Mouse (Mus musculus) ES-E14 (cell line): Measurements from ENCODE around the gene Nr2f1. TPM values are rescaled to one million over a fixed set of nuclear protein-coding genes. Genes with fewer than 3 reads are reported as not detected.

Experiments used
- DNase-seq: peaks from one replicate; pipeline ENCODE4 v3.0.0-alpha.2; 2013; ENCODE audit warnings: low read depth, low spot score
- H3K27ac ChIP-seq: 2 replicates; pipeline ENCODE4 v1.5.1; 2012; ENCODE audit warnings: low read depth, mild to moderate bottlenecking, low read length, moderate library complexity, mixed read lengths; ENCODE audit not compliant: poor library complexity, insufficient read depth, severe bottlenecking
- H3K36me3 ChIP-seq: 2 replicates; pipeline ENCODE4 v1.6.1; 2012; ENCODE audit warnings: mild to moderate bottlenecking, low read length, moderate library complexity, mixed read lengths; ENCODE audit not compliant: control insufficient read depth, poor library complexity, insufficient read depth, severe bottlenecking
- H3K4me1 ChIP-seq, 2 experiments: fragments of 150-350 bp in 1 of 2; sonication (generic) in 1 of 2; 2 replicates each; pipeline ENCODE4 v1.6.1; 2012; ENCODE audit warnings: low read length in 2 of 2, mild to moderate bottlenecking in 1 of 2, mixed read lengths in 1 of 2; ENCODE audit not compliant: control insufficient read depth in 2 of 2, insufficient read depth in 2 of 2, poor library complexity in 1 of 2
- H3K4me3 ChIP-seq, 2 experiments: fragments of 150-350 bp in 1 of 2; sonication (generic) in 1 of 2; 2 replicates each; pipeline ENCODE4 v1.5.1; 2012; ENCODE audit warnings: low read length in 2 of 2, low read depth in 1 of 2, mild to moderate bottlenecking in 1 of 2, mixed read lengths in 1 of 2; ENCODE audit not compliant: insufficient read depth in 1 of 2, poor library complexity in 1 of 2, severe bottlenecking in 1 of 2
- H3K9ac ChIP-seq: 2 replicates; pipeline ENCODE4 v1.6.1; 2012; ENCODE audit warnings: low read depth, mild to moderate bottlenecking, low read length, mixed read lengths; ENCODE audit not compliant: poor library complexity, insufficient read depth, severe bottlenecking
- H3K9me3 ChIP-seq: fragments of 150-350 bp; sonication (generic); 2 replicates; pipeline ENCODE4 v1.6.1; 2012; ENCODE audit warnings: low read depth, mild to moderate bottlenecking, low read length; ENCODE audit not compliant: control insufficient read depth, insufficient read depth
- CHD2 ChIP-seq: IDR thresholded peaks from 2 replicates; pipeline ENCODE4 v1.6.1; 2014; ENCODE audit warnings: mild to moderate bottlenecking, low read depth, low read length, inconsistent platforms
- HCFC1 ChIP-seq: IDR thresholded peaks from 2 replicates; pipeline ENCODE4 v1.6.1; 2012; ENCODE audit warnings: low read length, inconsistent platforms, borderline replicate concordance; ENCODE audit not compliant: insufficient read depth
- MAFK ChIP-seq: IDR thresholded peaks from 2 replicates; pipeline ENCODE4 v1.6.1; 2014; ENCODE audit warnings: mild to moderate bottlenecking, low read depth, low read length, inconsistent platforms; ENCODE audit not compliant: insufficient read depth
- ZC3H11A ChIP-seq: IDR thresholded peaks from 2 replicates; pipeline ENCODE4 v1.6.1; 2012; ENCODE audit warnings: low read depth, mild to moderate bottlenecking, inconsistent platforms, low read length, borderline replicate concordance
- ZNF384 ChIP-seq: IDR thresholded peaks from 2 replicates; pipeline ENCODE4 v1.6.1; 2012; ENCODE audit warnings: low read depth, low read length, inconsistent platforms
- in situ Hi-C, 2 experiments: fragments of 600-800 bp; cut with MboI; formaldehyde crosslinking; loops; one replicate each; pipeline ENCODE4 v1.15.1; 2025; ENCODE audit warnings: low sequenced_read_pairs in 2 of 2, inconsistent platforms in 1 of 2; ENCODE audit not compliant: unreplicated experiment in 2 of 2
- total RNA-seq: library from RNA; depleted of rRNA; stranded (reverse); fragments of 300-350 nt; gene quantifications from 2 replicates; pipeline ENCODE4 v1.2.3, GENCODE M21; 2012

The Nr2f1 gene
- total RNA-seq, 1 experiment: 1.9 TPM

DNA sequence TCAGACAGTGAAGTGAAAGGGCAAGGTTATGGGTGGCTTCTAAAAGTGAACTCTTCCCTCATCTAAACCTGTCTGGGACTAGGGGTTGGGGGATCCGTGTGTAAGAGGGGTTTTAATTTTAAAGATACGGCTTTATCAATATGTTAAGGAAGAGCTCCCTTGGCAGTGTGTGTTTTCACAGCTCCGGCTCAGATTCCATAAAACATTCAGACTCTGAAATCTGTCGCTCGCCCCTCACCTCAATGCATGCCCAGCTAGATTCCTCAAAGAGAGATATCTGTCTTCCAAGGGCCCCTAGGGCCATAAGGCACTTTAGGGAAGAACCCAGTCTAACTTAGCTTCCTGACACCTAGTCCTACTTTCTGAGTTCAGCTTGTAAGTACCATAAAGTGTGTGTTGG is 11.7 kb downstream of the Nr2f1 start:
- H3K9ac ChIP-seq: no peak overlapping the region
- H3K36me3 ChIP-seq: no peaks in the 10 kb centered on the region
- H3K27ac ChIP-seq: no peak overlapping the region

DNA sequence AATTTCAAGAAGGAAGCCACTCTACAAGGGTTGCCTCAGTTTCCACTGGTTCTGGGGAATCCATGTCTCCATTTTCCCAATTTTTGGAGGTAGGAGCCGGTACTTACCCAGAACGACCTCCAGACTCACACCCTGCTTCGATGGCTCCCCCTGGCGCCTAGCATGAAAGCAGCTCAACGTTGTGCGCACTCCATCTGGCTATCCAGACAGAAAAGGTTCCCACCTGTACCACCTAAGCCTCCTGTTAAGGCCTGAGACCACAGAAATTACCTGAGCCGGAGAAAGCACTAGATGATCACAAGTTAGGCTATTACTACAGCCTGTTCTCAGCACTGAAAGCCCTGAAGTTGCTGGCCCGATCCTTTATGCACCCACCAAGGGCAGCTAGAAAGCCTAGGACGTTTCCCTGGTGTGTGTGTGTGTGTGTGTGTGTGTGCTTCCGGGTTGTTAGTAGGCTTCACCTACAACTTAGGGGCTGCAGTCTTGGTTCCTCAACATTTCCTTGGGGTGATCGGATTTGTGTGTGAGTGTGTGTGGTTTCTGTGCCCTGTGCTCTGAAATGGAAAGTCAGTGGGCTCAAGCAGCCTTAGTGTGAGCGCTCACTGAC is 13.1 kb downstream of the Nr2f1 start:
- Histone ChIP-seq H3K4me1 (no peaks in the 10 kb centered on the region), H3K9me3 (no peaks in the 10 kb centered on the region), H3K27ac (no peak overlapping the region), H3K4me3 (no peak overlapping the region), H3K36me3 (no peaks in the 10 kb centered on the region), H3K9ac (no peak overlapping the region)
- TF ChIP-seq ZNF384 (no peak), ZC3H11A (peak; percentile 61), CHD2 (no peak), MAFK (no peak), HCFC1 (no peak)
- in situ Hi-C loops: loop anchor here in 1 of 2 experiments (10.0 to 25.0 kb wide), 2 partner anchors 202 to 1349 kb away; no protein-coding TSS in a partner anchor
- DNase-seq: no peak

More for the DNA sequence above, 11.7 kb downstream of the Nr2f1 start:
- no peak overlapping the region for H3K4me3 ChIP-seq
- no peaks in the 10 kb centered on the region for H3K9me3 ChIP-seq
- in situ Hi-C loops: loop anchor here in 1 of 2 experiments (10.0 to 25.0 kb wide), 2 partner anchors 203 to 1351 kb away; no protein-coding TSS in a partner anchor
- TF ChIP-seq ZNF384 (no peak), ZC3H11A (no peak), CHD2 (no peak), MAFK (no peak), HCFC1 (no peak)
- no peak for DNase-seq
- no peaks in the 10 kb centered on the region for H3K4me1 ChIP-seq

GRCm38 (mm10) chr13:78184786-78185466 is 14.6 kb downstream of the Nr2f1 start:
- no peak for DNase-seq
- in situ Hi-C loops: loop anchor here in 1 of 2 experiments (10.0 to 25.0 kb wide), 2 partner anchors 200 to 1348 kb away; no protein-coding TSS in a partner anchor
- H3K4me3 ChIP-seq: no peak overlapping the region

DNA sequence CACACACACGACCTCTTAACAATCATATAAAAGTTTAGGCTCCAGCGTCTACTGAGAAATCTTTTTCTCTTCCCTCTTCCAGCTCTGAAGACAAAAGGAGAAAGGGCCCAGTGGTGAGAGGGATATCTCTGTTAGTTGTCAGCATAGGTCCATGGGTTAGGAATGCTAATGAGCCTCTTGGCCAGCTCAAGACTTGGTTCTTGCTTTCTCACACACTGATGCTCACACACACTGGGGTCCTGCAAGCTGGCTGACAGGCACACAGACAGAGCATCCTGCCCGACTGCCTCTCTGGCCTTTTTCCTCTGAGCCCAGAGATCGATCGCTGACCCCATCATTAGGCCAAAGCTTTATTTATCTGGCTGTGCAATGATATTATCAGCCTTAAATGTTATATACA is 15.6 kb downstream of the Nr2f1 start:
- in situ Hi-C loops: loop anchor here in 1 of 2 experiments (10.0 to 25.0 kb wide), 2 partner anchors 199 to 1347 kb away; no protein-coding TSS in a partner anchor
- Histone ChIP-seq H3K4me3 (no peak overlapping the region), H3K27ac (no peak overlapping the region), H3K36me3 (no peaks in the 10 kb centered on the region), H3K9me3 (no peaks in the 10 kb centered on the region), H3K4me1 (no peaks in the 10 kb centered on the region), H3K9ac (no peak overlapping the region)
- DNase-seq: no peak
- no peak for TF ChIP-seq CHD2
- TF ChIP-seq MAFK: no peak
- TF ChIP-seq HCFC1: no peak
- TF ChIP-seq ZNF384: no peak
- TF ChIP-seq ZC3H11A: no peak

More at GRCm38 (mm10) chr13:78184786-78185466, 14.6 kb downstream of the Nr2f1 start:
- no peaks in the 10 kb centered on the region for H3K9me3 ChIP-seq
- TF ChIP-seq ZNF384 (no peak), HCFC1 (no peak), MAFK (no peak), ZC3H11A (no peak), CHD2 (no peak)
- H3K9ac ChIP-seq: no peak overlapping the region
- no peaks in the 10 kb centered on the region for H3K4me1 ChIP-seq
- no peaks in the 10 kb centered on the region for H3K36me3 ChIP-seq
- H3K27ac ChIP-seq: no peak overlapping the region
